Mouse (Mus musculus) T-helper 2 cell (primary cell): ENCODE measurements around the gene Stx17.

Experiments used
- in situ Hi-C: fragments of 300-600 bp; cut with MboI, MseI; formaldehyde crosslinking; loops from one replicate; pipeline ENCODE4 v1.15.1; 2025; ENCODE audit warnings: high pct_unique_total_duplicates

The Stx17 gene

GRCm38 (mm10) chr4:48160386-48160785, 35.7 kb downstream of the Stx17 start:
- in situ Hi-C loops = no loop called here

DNA sequence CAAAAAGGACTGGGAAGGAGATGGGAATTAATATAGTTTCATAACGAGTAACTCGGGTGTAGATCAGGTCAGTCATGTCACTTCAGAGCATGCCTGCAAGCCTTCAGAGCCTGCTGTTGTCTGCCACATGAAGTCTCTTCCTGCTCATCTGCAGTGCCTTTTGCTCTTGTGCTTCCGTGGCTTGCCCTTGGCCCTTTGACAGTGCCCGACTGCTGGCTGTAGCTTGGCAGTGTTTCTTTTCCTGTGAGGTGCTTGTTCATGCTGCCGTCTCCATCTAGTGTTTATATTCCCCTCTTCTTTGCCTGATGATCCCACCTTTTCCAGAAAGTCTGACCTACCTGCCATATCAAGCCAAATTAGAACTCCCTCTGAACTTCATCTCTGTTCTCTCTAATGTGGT, 39.1 kb downstream of the Stx17 start:
- in situ Hi-C loops = no loop called here

GRCm38 (mm10) chr4:48175666-48176065, 51.0 kb downstream of the Stx17 start:
- in situ Hi-C loops = no loop called here

- in situ Hi-C loops = no loop called here
Measured at GRCm38 (mm10) chr4:48180922-48181321, 56.2 kb downstream of the Stx17 start.

- in situ Hi-C loops = no loop called here
Measured at GRCm38 (mm10) chr4:48181366-48181765, 56.7 kb downstream of the Stx17 start.

DNA sequence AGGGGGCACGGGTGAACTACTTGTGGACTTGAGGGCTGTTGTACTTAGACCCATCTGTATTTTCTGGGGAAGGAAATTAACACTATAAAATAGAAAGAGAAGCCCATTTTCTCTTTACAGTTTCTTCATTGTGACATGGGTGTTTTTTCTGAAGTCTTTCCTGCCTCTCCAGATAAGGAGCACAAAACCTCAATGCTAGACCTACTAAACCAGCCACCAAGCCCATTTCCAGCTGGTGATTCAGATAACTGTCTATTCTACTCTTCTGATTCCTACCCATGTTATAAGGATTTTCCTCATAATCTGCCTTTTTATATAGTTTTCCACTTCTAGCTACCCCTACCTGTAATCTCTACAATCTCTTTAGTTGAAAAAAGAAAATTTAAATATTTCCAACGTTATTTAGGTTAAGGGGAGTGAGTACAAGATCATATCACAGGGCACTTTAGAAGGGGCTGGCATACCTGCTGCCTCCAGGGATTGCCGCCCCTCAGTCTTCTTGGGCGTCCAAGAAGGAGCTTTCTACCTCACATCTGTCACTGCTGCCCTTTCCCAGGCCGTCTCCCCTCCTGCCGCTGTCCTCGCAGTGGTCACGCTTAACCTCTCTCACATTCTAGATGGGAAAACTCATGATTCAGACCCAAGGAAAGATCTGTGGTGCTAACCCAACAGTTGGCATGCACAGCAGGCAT, 57.5 kb downstream of the Stx17 start:
- in situ Hi-C loops = no loop called here

DNA sequence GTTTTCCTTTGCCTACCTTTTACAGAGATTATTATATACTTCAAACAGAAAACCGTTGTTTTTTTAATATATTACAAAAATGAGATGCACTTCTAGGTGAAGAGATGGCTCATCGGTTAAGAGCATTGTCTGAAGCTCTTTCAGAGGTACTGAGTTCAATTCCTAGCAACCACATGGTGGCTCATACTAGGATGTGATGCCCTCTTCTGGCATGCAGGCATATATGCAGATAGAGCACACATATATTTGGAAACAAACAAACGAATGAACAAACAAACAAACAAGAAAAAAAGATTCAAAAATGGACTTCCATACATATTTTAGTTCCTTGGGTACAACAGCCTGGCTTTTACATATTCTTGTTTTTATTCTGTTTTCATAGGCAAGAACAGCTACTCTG, 73.2 kb downstream of the Stx17 start:
- in situ Hi-C loops = no loop called here

DNA sequence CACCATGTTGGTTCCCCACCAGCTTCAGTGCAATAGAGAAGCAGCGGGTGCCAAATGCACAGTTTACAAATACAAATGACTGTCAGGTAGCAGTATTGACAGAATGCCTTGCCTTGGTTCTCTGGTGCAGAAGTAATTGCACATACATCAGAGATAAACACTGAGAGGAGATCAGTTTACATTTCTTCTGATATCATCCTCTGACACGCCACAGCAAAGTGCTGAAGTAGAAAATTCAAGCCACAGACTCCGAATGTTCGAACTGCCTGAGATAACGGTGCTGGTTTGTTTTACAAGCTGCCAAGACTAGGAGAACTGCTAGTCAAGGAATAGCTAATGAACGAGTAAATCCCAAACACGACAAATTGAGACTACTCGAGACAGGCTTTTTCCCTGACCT, 73.7 kb downstream of the Stx17 start:
- in situ Hi-C loops = no loop called here

- in situ Hi-C loops = loop anchor here (25.0 kb wide), 1 partner anchor 184 kb away; no protein-coding TSS in a partner anchor
Measured at GRCm38 (mm10) chr4:48203564-48203963, 78.8 kb downstream of the Stx17 start.

DNA sequence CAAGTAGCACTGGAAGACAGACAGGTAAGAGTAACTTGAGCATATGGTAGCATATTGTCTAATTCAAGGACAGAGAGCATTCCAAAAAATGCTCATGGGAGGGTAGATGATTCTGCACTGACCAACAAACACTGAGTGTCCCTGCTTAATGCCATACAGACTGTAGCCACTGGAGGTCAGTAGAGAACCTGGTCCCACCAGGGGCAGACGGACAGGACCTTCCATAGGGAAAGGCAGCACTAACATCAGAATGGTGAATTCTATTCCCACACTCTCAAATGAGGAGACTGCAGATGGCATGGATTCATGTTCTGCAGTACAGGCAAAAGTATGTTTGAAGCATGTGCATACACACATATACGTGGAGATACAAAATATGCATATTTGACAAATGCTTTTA, 100.5 kb downstream of the Stx17 start:
- in situ Hi-C loops = no loop called here

GRCm38 (mm10) chr4:48225604-48226003, 100.9 kb downstream of the Stx17 start:
- in situ Hi-C loops = no loop called here

DNA sequence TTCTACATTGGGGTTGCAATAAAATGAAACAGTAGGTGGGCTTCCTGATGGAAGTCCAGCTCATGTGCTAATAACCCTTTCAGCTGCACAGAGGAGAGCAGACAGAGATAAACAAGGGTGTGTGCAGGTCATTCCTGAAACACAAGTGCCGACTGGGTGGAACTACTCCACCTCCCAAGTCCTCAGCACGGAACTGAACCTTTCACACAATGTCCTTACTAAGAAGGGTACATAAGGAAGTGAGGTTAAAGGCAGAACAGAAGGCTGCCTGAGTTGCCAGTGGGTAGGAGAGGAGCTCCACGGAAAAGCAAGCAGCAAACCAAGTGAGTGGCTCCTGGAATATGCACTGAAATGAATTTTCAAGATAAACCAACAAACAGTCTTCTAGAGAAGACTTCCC, 102.1 kb downstream of the Stx17 start:
- in situ Hi-C loops = no loop called here
